Mouse (Mus musculus) forebrain, embryonic 15.5 days (tissue): Measurements from ENCODE around the gene Alpk1. TPM values are rescaled to one million over a fixed set of nuclear protein-coding genes. Genes with fewer than 3 reads are reported as not detected.
A peak's percentile ranks its signal among the peaks of the same experiment; 100 is the strongest.

ENCODE experiments used
- ATAC-seq: fragments of 200-750 bp; cut with Nextera tagmentation; replicated peaks from 2 replicates; pipeline ENCODE4 v1.8.0; 2017; ENCODE audit warnings: mild to moderate bottlenecking, moderate TSS enrichment, moderate library complexity
- H3K27ac ChIP-seq: fragments of 300-500 bp; sonication (generic); replicated peaks from 2 replicates; pipeline ENCODE4 v1.5.1; 2015; ENCODE audit warnings: mild to moderate bottlenecking, inconsistent platforms
- H3K27me3 ChIP-seq: fragments of 300-500 bp; sonication (generic); 2 replicates; pipeline ENCODE4 v1.6.1; 2015; ENCODE audit warnings: inconsistent platforms
- H3K36me3 ChIP-seq: fragments of 300-500 bp; sonication (generic); 2 replicates; pipeline ENCODE4 v1.6.1; 2015; ENCODE audit warnings: mild to moderate bottlenecking, inconsistent platforms
- H3K4me1 ChIP-seq: fragments of 300-500 bp; sonication (generic); 2 replicates; pipeline ENCODE4 v1.6.1; 2015; ENCODE audit warnings: inconsistent platforms
- H3K4me2 ChIP-seq: fragments of 300-500 bp; sonication (generic); replicated peaks from 2 replicates; pipeline ENCODE4 v1.6.1; 2015; ENCODE audit warnings: mild to moderate bottlenecking, inconsistent platforms
- H3K4me3 ChIP-seq: fragments of 300-500 bp; sonication (generic); 2 replicates; pipeline ENCODE4 v1.5.1; 2015; ENCODE audit warnings: mild to moderate bottlenecking, inconsistent platforms
- H3K9ac ChIP-seq: fragments of 300-500 bp; sonication (generic); replicated peaks from 2 replicates; pipeline ENCODE4 v1.6.1; 2015; ENCODE audit warnings: mild to moderate bottlenecking, inconsistent platforms
- H3K9me3 ChIP-seq: fragments of 300-500 bp; sonication (generic); 2 replicates; pipeline ENCODE4 v1.6.1; 2016; ENCODE audit warnings: inconsistent platforms
- WGBS: fragments of 180-500 bp; shearing (Covaris S2); methylation state at CpG from one replicate; pipeline ENCODE4 v1.1.7; 2015; ENCODE audit warnings: mixed read lengths; 5-methylcytosine and 5-hydroxymethylcytosine counted together
- polyA plus RNA-seq: library from polyadenylated mRNA; unstranded; fragments of >200 nt; fragmentation: Nextera tagmentation; extraction: Ambion mirVana; gene quantifications from 2 replicates; pipeline ENCODE4 v1.2.1, GENCODE M21; 2015

Gene Alpk1
- polyA plus RNA-seq, 1 experiment from 2014 or later: 0.78 TPM

GRCm38 (mm10) chr3:127757886-127758301 is 22.4 kb downstream of the Alpk1 start:
- no peak overlapping the region for H3K27ac ChIP-seq
- no peaks in the 10 kb centered on the region for H3K36me3 ChIP-seq
- H3K27me3 ChIP-seq: peaks cover 3% of the 10 kb centered on the region; the same call in 1 of the 2 replicates
- no peaks in the 10 kb centered on the region for H3K9me3 ChIP-seq
- no peak overlapping the region for H3K9ac ChIP-seq
- peaks cover 8% of the 10 kb centered on the region; the same call in 1 of the 2 replicates for H3K4me1 ChIP-seq
- H3K4me2 ChIP-seq: no peak overlapping the region
- no peak for ATAC-seq
- H3K4me3 ChIP-seq: no peak overlapping the region

GRCm38 (mm10) chr3:127756458-127756857 is 23.9 kb downstream of the Alpk1 start:
- Histone ChIP-seq H3K27me3 (peaks cover 3% of the 10 kb centered on the region; the same call in 1 of the 2 replicates), H3K9ac (no peak overlapping the region), H3K4me3 (no peak overlapping the region), H3K27ac (no peak overlapping the region), H3K36me3 (no peaks in the 10 kb centered on the region), H3K9me3 (no peaks in the 10 kb centered on the region), H3K4me2 (no peak overlapping the region), H3K4me1 (peaks cover 8% of the 10 kb centered on the region; the same call in 1 of the 2 replicates)
- WGBS: 85% methylated on average over 6 of the region's 6 CpGs
- no peak for ATAC-seq

DNA sequence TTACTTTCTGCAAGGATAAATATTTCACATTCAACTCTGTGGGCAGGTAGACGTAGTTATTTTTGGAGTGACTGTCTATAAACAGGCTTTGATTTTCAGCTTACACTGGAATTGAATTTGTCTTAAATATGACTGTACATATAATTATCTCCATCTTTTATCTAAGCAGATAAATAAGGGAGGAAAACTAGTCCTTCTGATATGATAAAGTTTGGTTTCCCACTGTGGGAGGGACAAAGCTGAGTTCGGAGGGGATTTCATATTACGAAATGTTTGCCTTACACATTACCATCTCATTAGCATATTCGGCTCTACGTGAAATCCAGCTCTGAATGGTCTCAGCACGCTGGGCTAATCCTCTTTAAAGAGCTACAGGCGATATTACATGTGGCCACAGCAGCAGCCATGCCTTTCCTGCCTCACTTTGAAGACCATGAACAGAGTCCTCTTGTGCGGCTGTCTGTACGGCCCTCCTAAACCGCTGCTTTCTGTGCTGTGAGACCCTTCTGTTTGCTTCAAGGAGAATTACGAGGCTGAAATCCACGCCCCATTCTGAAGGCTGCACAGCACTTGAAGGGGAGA is 30.3 kb downstream of the Alpk1 start:
- Histone ChIP-seq H3K27me3 (peaks cover 9% of the 10 kb centered on the region; the same call in 1 of the 2 replicates), H3K4me2 (peak overlapping the region; percentile 44), H3K9me3 (no peaks in the 10 kb centered on the region), H3K27ac (peak overlapping the region; percentile 89), H3K4me3 (peak overlapping the region; percentile 27; the same call in 1 of the 2 replicates), H3K9ac (peak overlapping the region; percentile 22; the same call in 1 of the 2 replicates), H3K36me3 (no peaks in the 10 kb centered on the region), H3K4me1 (peaks cover 41% of the 10 kb centered on the region)
- 2% methylated on average over 12 of the region's 12 CpGs for WGBS
- peak; percentile 56 for ATAC-seq

GRCm38 (mm10) chr3:127749266-127749665 is 31.1 kb downstream of the Alpk1 start:
- H3K9ac ChIP-seq: peak overlapping the region; percentile 22; the same call in 1 of the 2 replicates
- no peaks in the 10 kb centered on the region for H3K36me3 ChIP-seq
- peak overlapping the region; percentile 44 for H3K4me2 ChIP-seq
- H3K27ac ChIP-seq: peak overlapping the region; percentile 89
- 4% methylated on average over 9 of the region's 9 CpGs for WGBS
- peaks cover 9% of the 10 kb centered on the region; the same call in 1 of the 2 replicates for H3K27me3 ChIP-seq
- ATAC-seq: peak; percentile 80
- H3K4me1 ChIP-seq: peaks cover 43% of the 10 kb centered on the region
- H3K4me3 ChIP-seq: peak overlapping the region; percentile 27
- H3K9me3 ChIP-seq: no peaks in the 10 kb centered on the region

DNA sequence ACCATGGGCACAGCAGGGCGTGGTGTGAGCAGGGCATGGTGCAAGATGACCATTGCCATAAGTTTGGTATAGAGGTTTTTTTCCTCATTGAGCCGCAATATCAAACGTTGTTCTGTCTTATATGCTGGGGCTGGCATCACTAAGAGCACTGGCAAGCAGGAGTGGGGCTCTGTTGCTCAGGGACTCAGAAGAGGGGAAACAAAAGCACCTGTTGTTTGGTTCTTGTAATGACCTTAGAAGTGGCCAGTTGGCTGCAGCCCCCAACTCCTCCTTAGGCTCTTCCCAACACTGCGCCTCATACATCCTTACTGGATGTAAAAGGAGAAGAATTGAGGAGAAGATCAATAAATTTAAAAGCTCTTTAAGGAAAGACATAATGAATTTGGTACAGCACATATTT is 31.7 kb downstream of the Alpk1 start:
- H3K9me3 ChIP-seq: no peaks in the 10 kb centered on the region
- 24% methylated on average over 4 of the region's 4 CpGs for WGBS
- H3K27me3 ChIP-seq: peaks cover 9% of the 10 kb centered on the region; the same call in 1 of the 2 replicates
- peak overlapping the region; percentile 89 for H3K27ac ChIP-seq
- H3K4me2 ChIP-seq: peak overlapping the region; percentile 44; the same call in 1 of the 2 replicates
- H3K36me3 ChIP-seq: no peaks in the 10 kb centered on the region
- H3K4me1 ChIP-seq: peaks cover 43% of the 10 kb centered on the region
- no peak overlapping the region for H3K9ac ChIP-seq
- H3K4me3 ChIP-seq: no peak overlapping the region
- ATAC-seq: no peak

DNA sequence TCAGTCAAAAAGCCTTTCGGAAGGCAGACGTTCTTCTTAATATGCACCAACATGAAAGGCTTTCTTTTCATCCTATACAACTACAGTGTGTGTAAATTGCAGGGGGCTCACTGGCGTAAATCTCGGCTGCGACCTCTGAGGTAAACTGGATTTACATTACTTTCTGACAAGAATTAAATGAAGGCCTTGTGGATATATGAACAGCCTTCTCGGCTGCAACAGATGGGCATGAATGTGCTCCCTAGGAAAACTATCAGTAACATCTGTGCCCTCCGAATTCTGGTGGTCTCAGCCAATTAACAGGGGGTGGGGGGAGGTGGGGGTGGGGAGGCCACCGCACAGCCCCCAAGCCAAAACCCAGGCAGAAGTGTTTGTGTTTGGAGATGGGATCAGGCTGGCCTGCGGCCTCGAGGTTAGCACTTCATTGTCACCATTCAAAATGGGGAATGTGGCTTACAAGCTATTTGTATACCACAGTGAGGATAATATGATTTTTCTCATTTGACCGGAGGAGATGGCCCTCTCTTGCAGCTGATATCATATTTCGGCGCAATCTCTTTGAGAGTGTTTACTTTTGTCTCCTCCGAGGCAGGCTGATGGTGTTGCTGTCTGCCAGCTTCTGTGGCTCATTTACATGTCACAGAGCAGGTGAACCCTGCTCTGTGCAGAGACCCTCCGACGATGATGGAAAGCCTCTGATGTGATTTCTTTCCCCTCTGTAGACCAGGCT is 34.3 kb downstream of the Alpk1 start:
- Histone ChIP-seq H3K36me3 (no peaks in the 10 kb centered on the region), H3K9me3 (no peaks in the 10 kb centered on the region), H3K9ac (no peak overlapping the region; the same call in 1 of the 2 replicates), H3K27me3 (peaks cover 9% of the 10 kb centered on the region; the same call in 1 of the 2 replicates), H3K4me3 (no peak overlapping the region), H3K27ac (peak overlapping the region; percentile 80), H3K4me2 (0 out of 2 replicates have a peak overlapping the region, but pooled peaks have one; percentile 2), H3K4me1 (peaks cover 43% of the 10 kb centered on the region)
- WGBS: 7% methylated on average over 16 of the region's 16 CpGs
- ATAC-seq: peak; percentile 30

GRCm38 (mm10) chr3:127745504-127745903 is 34.8 kb downstream of the Alpk1 start:
- peak overlapping the region; percentile 80 for H3K27ac ChIP-seq
- peaks cover 41% of the 10 kb centered on the region for H3K4me1 ChIP-seq

DNA sequence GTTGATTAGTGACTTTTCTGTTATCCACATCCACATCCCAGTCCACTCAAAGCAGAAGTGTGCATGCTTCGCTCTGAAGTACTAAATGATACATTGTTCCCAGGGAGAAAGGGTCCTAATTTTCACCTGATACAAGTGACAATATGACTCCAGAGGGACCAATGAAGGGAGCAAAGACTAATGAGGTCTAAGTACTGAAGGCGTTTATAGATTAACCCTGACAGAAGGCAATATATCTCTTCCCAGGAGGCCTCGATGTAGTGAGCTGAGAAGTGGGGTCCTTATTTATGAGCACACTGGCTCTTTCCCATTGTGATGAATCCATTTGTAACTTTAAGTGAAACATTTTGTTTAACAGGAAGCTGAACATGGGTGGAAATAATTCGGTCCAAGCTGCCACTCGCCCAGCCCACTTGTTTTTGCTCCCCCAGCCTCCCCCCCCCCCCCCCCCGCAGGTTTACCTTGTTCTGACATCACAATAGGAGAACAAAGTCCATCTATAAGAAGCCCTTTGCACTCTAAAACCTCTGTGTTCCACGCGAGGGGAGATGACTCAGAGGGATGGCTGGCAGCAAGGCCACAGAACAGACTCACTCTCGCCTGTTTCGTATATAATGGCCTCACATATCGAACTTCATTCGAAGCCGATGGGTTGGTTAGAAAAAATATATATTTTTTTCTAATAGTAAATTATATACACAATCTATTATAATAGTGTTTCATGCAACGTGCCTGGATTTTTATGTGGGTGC is 36.5 kb downstream of the Alpk1 start:
- Histone ChIP-seq H3K4me3 (no peak overlapping the region), H3K9ac (no peak overlapping the region), H3K36me3 (no peaks in the 10 kb centered on the region), H3K4me2 (no peak overlapping the region), H3K27ac (no peak overlapping the region), H3K9me3 (no peaks in the 10 kb centered on the region), H3K4me1 (peaks cover 24% of the 10 kb centered on the region), H3K27me3 (peaks cover 9% of the 10 kb centered on the region; the same call in 1 of the 2 replicates)
- WGBS: 64% methylated on average over 14 of the region's 14 CpGs
- no peak for ATAC-seq

More at GRCm38 (mm10) chr3:127745504-127745903, 34.8 kb downstream of the Alpk1 start:
- no peaks in the 10 kb centered on the region for H3K9me3 ChIP-seq
- no peaks in the 10 kb centered on the region for H3K36me3 ChIP-seq
- ATAC-seq: no peak
- peaks cover 9% of the 10 kb centered on the region; the same call in 1 of the 2 replicates for H3K27me3 ChIP-seq
- no peak overlapping the region for H3K4me3 ChIP-seq
- 20% methylated on average over 6 of the region's 6 CpGs for WGBS
- no peak overlapping the region for H3K4me2 ChIP-seq
- H3K9ac ChIP-seq: no peak overlapping the region

- H3K27me3 ChIP-seq: 0 out of 2 replicates have a peak, but pooled peaks cover 4% of the 10 kb centered on the region
Measured at GRCm38 (mm10) chr3:127741473-127741872, 38.9 kb downstream of the Alpk1 start.

GRCm38 (mm10) chr3:127737876-127738275 is 42.5 kb downstream of the Alpk1 start:
- Histone ChIP-seq H3K27me3 (no peaks in the 10 kb centered on the region), H3K4me3 (no peak overlapping the region), H3K4me2 (no peak overlapping the region), H3K27ac (no peak overlapping the region), H3K9ac (no peak overlapping the region), H3K4me1 (no peaks in the 10 kb centered on the region), H3K36me3 (no peaks in the 10 kb centered on the region), H3K9me3 (no peaks in the 10 kb centered on the region)
- no peak for ATAC-seq
- 80% methylated on average over 5 of the region's 5 CpGs for WGBS

More at GRCm38 (mm10) chr3:127741473-127741872, 38.9 kb downstream of the Alpk1 start:
- Histone ChIP-seq H3K9me3 (no peaks in the 10 kb centered on the region), H3K9ac (no peak overlapping the region), H3K4me1 (peaks cover 16% of the 10 kb centered on the region), H3K4me3 (no peak overlapping the region), H3K36me3 (no peaks in the 10 kb centered on the region), H3K4me2 (no peak overlapping the region), H3K27ac (no peak overlapping the region)
- ATAC-seq: no peak
- 98% methylated on average over 3 of the region's 3 CpGs for WGBS

- Histone ChIP-seq H3K27me3 (no peaks in the 10 kb centered on the region), H3K9ac (no peak overlapping the region), H3K4me1 (no peaks in the 10 kb centered on the region), H3K27ac (no peak overlapping the region), H3K4me3 (no peak overlapping the region), H3K4me2 (no peak overlapping the region), H3K9me3 (no peaks in the 10 kb centered on the region), H3K36me3 (no peaks in the 10 kb centered on the region)
- WGBS: 71% methylated on average over 3 of the region's 3 CpGs
- ATAC-seq: no peak
Measured at GRCm38 (mm10) chr3:127735395-127735794, 44.9 kb downstream of the Alpk1 start.
